Mouse (Mus musculus): ENCODE data around the gene Ahnak. TPM values are rescaled to one million over a fixed set of nuclear protein-coding genes. Genes with fewer than 3 reads are reported as not detected.

The Ahnak gene
- 4.2 TPM for polyA plus RNA-seq (2014; fragmentation: Illumina TruSeq; extraction: RNeasy Lipid Tissue Mini Kit (QIAGEN cat#74804); ENCODE audit: low read depth, low replicate concordance)

DNA sequence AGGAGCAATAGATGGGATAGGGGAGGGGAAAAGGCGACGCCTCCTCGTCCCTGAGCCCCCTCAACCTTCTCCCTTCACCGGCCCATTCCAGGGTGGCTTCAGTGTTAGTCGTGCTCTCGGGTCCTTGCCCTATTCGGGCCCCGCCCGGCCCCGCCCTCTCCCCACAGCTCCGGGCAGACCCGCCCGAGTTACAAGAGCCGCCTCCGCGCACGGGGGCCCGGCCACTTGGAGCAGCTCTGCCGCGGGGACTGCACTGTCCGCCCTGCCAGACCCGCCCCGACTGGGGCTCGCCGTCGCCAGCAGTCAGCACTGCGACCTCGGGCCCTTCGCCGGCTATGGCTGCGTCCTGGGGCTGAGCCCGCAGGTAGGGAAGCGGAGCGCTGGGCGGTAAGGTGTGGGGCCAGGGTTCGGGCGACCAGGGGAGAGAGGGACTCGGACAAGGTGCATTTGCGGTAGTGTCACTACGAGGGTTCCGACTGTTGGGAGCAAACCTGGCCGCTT is at the start of gene Ahnak:
Gene Ahnak, plus strand, starts transcription at position 219 of the 501 bp plus-strand sequence.

DNA sequence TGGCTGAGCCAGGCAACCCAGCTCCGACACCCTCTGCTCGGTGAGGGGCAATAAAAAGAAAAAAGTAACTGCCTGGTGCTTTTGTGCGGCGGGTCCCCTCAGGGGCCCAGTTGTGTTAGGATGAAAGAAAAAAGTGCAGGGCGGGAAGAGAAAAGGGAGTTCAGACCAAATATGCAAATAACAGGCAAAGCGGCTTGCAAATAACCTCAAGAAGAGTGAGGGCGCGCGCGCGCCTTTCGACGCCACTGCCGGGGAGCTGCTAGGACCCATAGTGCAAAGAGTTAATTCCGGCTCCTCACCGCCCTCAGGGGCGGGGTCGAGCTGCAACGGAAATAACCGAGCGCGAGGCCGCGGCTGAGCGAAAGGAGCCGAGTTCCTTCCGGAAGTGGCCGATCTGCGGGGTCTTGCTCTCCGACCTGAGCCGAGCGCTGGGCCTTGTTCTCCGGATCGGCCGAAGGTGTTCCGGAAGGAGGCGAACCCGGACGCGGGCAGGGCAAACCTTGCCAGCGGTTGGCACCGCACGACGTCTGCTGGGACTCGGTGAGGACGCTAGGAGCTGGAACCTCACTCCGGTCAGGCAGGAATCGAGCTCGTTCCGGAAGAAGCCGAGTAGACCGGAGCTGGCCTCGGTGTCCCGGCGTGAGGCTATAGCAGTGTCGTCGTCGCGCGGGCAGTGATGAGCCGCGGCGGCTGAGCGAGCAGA is 47.4 kb upstream of the Ahnak start, which contains the start of gene Mta2:
Gene Mta2, plus strand, starts transcription at position 361 of the 703 bp plus-strand sequence.

GRCm38 (mm10) chr19:8953135-8954039 is 35.7 kb upstream of the Ahnak start, which contains the start of gene Tut1:
TSS of gene Tut1 (plus strand) at chr19:8953847.

DNA sequence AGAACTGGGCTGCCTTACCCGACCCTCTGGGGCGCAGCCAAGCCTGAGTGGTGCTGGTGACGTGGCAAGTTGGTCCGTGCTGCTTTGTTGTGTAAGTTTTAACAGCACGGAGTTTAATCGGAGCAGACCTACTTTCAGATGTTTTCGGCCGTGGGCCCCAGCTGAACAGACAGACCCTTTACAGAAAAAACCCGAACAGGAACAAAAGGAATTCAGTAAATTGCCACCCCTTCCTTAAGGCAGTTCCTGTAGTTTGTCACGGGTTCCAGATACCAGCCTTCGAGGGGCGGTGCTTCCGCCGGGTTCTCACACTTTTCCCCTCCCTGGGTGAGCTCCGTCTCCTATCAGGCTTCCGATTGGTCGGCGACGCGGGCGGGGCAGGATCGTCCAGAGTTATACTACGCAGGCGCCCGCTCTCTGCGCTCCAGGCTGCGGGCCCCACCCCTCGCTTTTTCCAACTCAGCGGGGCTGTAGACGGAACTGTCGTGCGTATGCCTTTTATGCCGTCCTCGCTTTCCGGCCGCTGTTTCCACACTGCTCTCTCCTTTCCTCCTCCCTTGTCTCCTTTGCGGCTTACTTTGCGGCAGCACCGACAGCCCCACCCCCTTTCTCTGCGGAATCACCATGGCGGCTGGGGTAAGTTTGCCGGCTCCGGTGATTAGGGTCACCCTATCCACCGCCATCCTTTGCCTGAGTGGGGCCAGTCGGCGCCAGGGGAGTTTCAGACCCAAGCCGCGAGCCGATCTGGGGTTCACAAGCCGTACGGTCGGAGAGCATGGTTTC is 22.3 kb upstream of the Ahnak start, which contains the start of gene Eef1g:
Gene Eef1g, plus strand, starts transcription at position 452 of the 783 bp plus-strand sequence.

DNA sequence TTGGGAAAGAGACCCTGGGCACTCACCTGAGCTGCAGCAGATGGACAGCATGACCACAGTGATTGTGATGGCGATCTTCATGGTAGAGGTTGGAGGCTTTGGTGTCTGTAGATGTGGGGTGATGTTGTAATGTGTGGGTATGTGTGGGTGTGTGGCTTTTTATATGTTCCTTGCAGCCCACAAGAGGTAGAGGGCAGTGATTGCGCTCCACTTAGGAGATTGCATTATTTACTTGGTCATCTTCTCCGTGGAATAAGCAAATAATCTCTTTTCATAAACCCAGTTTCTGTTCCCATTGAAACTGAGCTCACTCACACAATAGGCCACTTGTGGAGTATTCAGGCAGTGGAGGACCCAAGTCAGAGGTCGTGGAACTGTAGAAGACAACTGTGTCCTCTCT is 98.7 kb downstream of the Ahnak start, which contains the start of gene Scgb1a1:
Gene Scgb1a1, minus strand, starts transcription at position 138 of the 400 bp plus-strand sequence.

Other genes starting within 250 kb of the Ahnak start
- gene 1700092M07Rik, start 248.6 kb upstream of the Ahnak start, polyA plus RNA-seq (2014; fragmentation: Illumina TruSeq; extraction: RNeasy Lipid Tissue Mini Kit (QIAGEN cat#74804); ENCODE audit: low read depth, low replicate concordance), result 11.7 TPM
- 48.6 TPM for gene Stx5a, start 247.9 kb upstream of the Ahnak start, polyA plus RNA-seq (2014; fragmentation: Illumina TruSeq; extraction: RNeasy Lipid Tissue Mini Kit (QIAGEN cat#74804); ENCODE audit: low read depth, low replicate concordance)
- gene Nxf1, start 232.2 kb upstream of the Ahnak start, polyA plus RNA-seq (2014; fragmentation: Illumina TruSeq; extraction: RNeasy Lipid Tissue Mini Kit (QIAGEN cat#74804); ENCODE audit: low read depth, low replicate concordance), result 182 TPM
- gene Tmem223, start 218.3 kb upstream of the Ahnak start, polyA plus RNA-seq (2014; fragmentation: Illumina TruSeq; extraction: RNeasy Lipid Tissue Mini Kit (QIAGEN cat#74804); ENCODE audit: low read depth, low replicate concordance), result 4.5 TPM
- 14.4 TPM for gene Tmem179b, start 214.8 kb upstream of the Ahnak start, polyA plus RNA-seq (2014; fragmentation: Illumina TruSeq; extraction: RNeasy Lipid Tissue Mini Kit (QIAGEN cat#74804); ENCODE audit: low read depth, low replicate concordance)
- gene Taf6l, start 202.9 kb upstream of the Ahnak start, polyA plus RNA-seq (2014; fragmentation: Illumina TruSeq; extraction: RNeasy Lipid Tissue Mini Kit (QIAGEN cat#74804); ENCODE audit: low read depth, low replicate concordance), result 3.2 TPM
- gene Polr2g, start 190.7 kb upstream of the Ahnak start, polyA plus RNA-seq (2014; fragmentation: Illumina TruSeq; extraction: RNeasy Lipid Tissue Mini Kit (QIAGEN cat#74804); ENCODE audit: low read depth, low replicate concordance), result 51.5 TPM
- 5.3 TPM for gene Zbtb3, start 186.7 kb upstream of the Ahnak start, polyA plus RNA-seq (2014; fragmentation: Illumina TruSeq; extraction: RNeasy Lipid Tissue Mini Kit (QIAGEN cat#74804); ENCODE audit: low read depth, low replicate concordance)
- 14.5 TPM for gene Ttc9c, start 170.0 kb upstream of the Ahnak start, polyA plus RNA-seq (2014; fragmentation: Illumina TruSeq; extraction: RNeasy Lipid Tissue Mini Kit (QIAGEN cat#74804); ENCODE audit: low read depth, low replicate concordance)
- 45.8 TPM for gene Hnrnpul2, start 169.3 kb upstream of the Ahnak start, polyA plus RNA-seq (2014; fragmentation: Illumina TruSeq; extraction: RNeasy Lipid Tissue Mini Kit (QIAGEN cat#74804); ENCODE audit: low read depth, low replicate concordance)
- gene AC129217.1, start 159.5 kb upstream of the Ahnak start, polyA plus RNA-seq (2014; fragmentation: Illumina TruSeq; extraction: RNeasy Lipid Tissue Mini Kit (QIAGEN cat#74804); ENCODE audit: low read depth, low replicate concordance), result 0.76 TPM
- 360 TPM for gene Bscl2, start 151.8 kb upstream of the Ahnak start, polyA plus RNA-seq (2014; fragmentation: Illumina TruSeq; extraction: RNeasy Lipid Tissue Mini Kit (QIAGEN cat#74804); ENCODE audit: low read depth, low replicate concordance)
- gene Gng3, start 150.1 kb upstream of the Ahnak start, polyA plus RNA-seq (2014; fragmentation: Illumina TruSeq; extraction: RNeasy Lipid Tissue Mini Kit (QIAGEN cat#74804); ENCODE audit: low read depth, low replicate concordance), result 0.53 TPM
- 0.56 TPM for gene Lrrn4cl, start 138.5 kb upstream of the Ahnak start, polyA plus RNA-seq (2014; fragmentation: Illumina TruSeq; extraction: RNeasy Lipid Tissue Mini Kit (QIAGEN cat#74804); ENCODE audit: low read depth, low replicate concordance)
- gene Ubxn1, start 117.8 kb upstream of the Ahnak start, polyA plus RNA-seq (2014; fragmentation: Illumina TruSeq; extraction: RNeasy Lipid Tissue Mini Kit (QIAGEN cat#74804); ENCODE audit: low read depth, low replicate concordance), result 23.5 TPM
- gene Uqcc3, start 108.4 kb upstream of the Ahnak start, polyA plus RNA-seq (2014; fragmentation: Illumina TruSeq; extraction: RNeasy Lipid Tissue Mini Kit (QIAGEN cat#74804); ENCODE audit: low read depth, low replicate concordance), result 2.4 TPM
- 107 TPM for gene Lbhd1, start 105.6 kb upstream of the Ahnak start, polyA plus RNA-seq (2014; fragmentation: Illumina TruSeq; extraction: RNeasy Lipid Tissue Mini Kit (QIAGEN cat#74804); ENCODE audit: low read depth, low replicate concordance)
- gene Gm49403, start 105.4 kb upstream of the Ahnak start, polyA plus RNA-seq (2014; fragmentation: Illumina TruSeq; extraction: RNeasy Lipid Tissue Mini Kit (QIAGEN cat#74804); ENCODE audit: low read depth, low replicate concordance), result not detected
- 35.7 TPM for gene 1810009A15Rik, start 100.4 kb upstream of the Ahnak start, polyA plus RNA-seq (2014; fragmentation: Illumina TruSeq; extraction: RNeasy Lipid Tissue Mini Kit (QIAGEN cat#74804); ENCODE audit: low read depth, low replicate concordance)
- gene Gm49416, start 100.4 kb upstream of the Ahnak start, polyA plus RNA-seq (2014; fragmentation: Illumina TruSeq; extraction: RNeasy Lipid Tissue Mini Kit (QIAGEN cat#74804); ENCODE audit: low read depth, low replicate concordance), result not detected
- 0.32 TPM for gene Ints5, start 96.3 kb upstream of the Ahnak start, polyA plus RNA-seq (2014; fragmentation: Illumina TruSeq; extraction: RNeasy Lipid Tissue Mini Kit (QIAGEN cat#74804); ENCODE audit: low read depth, low replicate concordance)
- gene Ganab, start 91.2 kb upstream of the Ahnak start, polyA plus RNA-seq (2014; fragmentation: Illumina TruSeq; extraction: RNeasy Lipid Tissue Mini Kit (QIAGEN cat#74804); ENCODE audit: low read depth, low replicate concordance), result 30.6 TPM
- gene B3gat3, start 68.9 kb upstream of the Ahnak start, polyA plus RNA-seq (2014; fragmentation: Illumina TruSeq; extraction: RNeasy Lipid Tissue Mini Kit (QIAGEN cat#74804); ENCODE audit: low read depth, low replicate concordance), result 2.5 TPM
- 1.2 TPM for gene Rom1, start 59.9 kb upstream of the Ahnak start, polyA plus RNA-seq (2014; fragmentation: Illumina TruSeq; extraction: RNeasy Lipid Tissue Mini Kit (QIAGEN cat#74804); ENCODE audit: low read depth, low replicate concordance)
- 0.77 TPM for gene Eml3, start 59.7 kb upstream of the Ahnak start, polyA plus RNA-seq (2014; fragmentation: Illumina TruSeq; extraction: RNeasy Lipid Tissue Mini Kit (QIAGEN cat#74804); ENCODE audit: low read depth, low replicate concordance)
- 44.3 TPM for gene Mta2, start 47.4 kb upstream of the Ahnak start, polyA plus RNA-seq (2014; fragmentation: Illumina TruSeq; extraction: RNeasy Lipid Tissue Mini Kit (QIAGEN cat#74804); ENCODE audit: low read depth, low replicate concordance)
- 7.6 TPM for gene Tut1, start 35.4 kb upstream of the Ahnak start, polyA plus RNA-seq (2014; fragmentation: Illumina TruSeq; extraction: RNeasy Lipid Tissue Mini Kit (QIAGEN cat#74804); ENCODE audit: low read depth, low replicate concordance)
- gene Eef1g, start 22.2 kb upstream of the Ahnak start, polyA plus RNA-seq (2014; fragmentation: Illumina TruSeq; extraction: RNeasy Lipid Tissue Mini Kit (QIAGEN cat#74804); ENCODE audit: low read depth, low replicate concordance), result 146 TPM
- not detected for gene Scgb1a1, start 98.7 kb downstream of the Ahnak start, polyA plus RNA-seq (2014; fragmentation: Illumina TruSeq; extraction: RNeasy Lipid Tissue Mini Kit (QIAGEN cat#74804); ENCODE audit: low read depth, low replicate concordance)
- gene Asrgl1, start 146.4 kb downstream of the Ahnak start, polyA plus RNA-seq (2014; fragmentation: Illumina TruSeq; extraction: RNeasy Lipid Tissue Mini Kit (QIAGEN cat#74804); ENCODE audit: low read depth, low replicate concordance), result 224 TPM